Mouse (Mus musculus): ENCODE data around the gene Nhsl2.
A peak's percentile ranks its signal among the peaks of the same experiment; 100 is the strongest.

Gene Nhsl2

DNA sequence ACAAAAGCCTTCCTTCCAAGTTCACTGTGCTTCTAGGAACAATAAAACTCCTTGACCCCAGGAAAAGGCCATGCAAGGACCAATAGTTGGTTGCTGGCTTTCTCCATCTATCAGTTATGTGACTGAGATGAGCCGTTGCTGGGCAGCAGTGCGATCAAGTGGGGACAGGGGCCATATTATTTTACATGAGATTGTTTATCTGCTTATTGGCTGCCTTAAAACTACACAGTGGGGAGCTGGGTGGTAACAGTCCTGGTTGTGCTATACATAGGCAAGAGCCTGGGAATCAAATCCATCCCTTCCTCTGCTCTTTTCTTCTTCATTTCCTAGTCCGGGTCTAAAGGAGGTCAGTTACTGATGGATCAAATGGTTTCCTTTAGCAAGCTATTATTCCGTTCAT lies 53.4 kb downstream of the Nhsl2 start:
- no peak for DNase-seq

DNA sequence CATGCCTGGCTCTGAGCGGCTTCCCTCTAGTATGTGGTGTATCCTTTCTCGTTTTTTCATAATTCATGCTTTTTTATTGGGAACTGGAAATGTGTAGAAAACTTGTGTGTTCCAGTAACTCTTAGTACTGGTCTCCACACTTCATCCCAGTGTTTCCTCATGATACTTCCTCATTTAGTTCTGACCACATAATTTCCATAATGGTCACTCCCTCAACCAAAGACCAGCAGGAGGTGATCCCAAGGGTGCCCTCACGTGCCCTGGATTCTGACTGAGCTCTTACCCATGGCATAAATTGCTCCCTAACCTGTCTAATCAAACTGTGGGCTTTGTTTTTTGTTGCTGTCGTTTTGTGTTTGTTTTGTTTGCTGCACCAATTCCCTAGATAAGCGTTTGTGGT lies 58.1 kb downstream of the Nhsl2 start:
- DNase-seq: no peak

DNA sequence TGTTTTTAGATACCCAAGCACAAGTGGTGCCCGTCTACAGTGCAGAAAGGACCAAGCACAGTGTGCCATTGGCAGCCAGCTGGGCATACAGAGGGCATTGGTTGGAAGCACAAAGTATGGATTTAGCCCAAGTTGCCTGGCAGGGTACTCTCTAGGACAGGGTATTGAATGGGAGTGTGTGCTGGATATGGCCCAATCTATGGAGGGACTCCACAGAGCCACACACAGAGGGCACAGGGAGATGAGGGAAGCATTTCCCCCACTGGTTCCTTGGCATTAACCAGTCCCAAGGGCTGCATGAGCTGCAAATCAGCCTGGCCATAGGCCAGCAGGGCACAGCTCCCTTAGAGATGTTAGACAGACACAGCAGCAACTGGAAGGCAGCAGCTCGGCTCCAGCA lies 79.9 kb downstream of the Nhsl2 start:
- DNase-seq: no peak

DNA sequence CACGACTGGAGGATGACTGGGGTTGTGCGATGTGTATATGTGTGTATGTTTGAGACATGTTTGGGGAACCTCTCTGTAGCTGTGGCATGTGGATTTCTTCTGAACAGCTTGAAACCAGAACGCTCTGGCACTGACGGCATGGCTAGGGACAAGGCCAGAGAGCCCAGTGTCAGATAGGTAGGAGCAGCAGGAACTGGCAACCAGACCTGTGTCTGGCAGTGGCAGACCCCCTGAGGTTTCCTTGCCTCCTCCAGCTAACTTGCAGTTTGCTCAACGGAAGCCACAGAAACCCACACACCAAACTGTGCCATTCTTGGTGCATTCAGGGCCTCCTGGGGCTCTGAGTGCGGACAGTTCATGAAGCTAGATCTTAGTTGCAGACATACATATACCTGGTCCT lies 81.1 kb downstream of the Nhsl2 start:
- DNase-seq: no peak

DNA sequence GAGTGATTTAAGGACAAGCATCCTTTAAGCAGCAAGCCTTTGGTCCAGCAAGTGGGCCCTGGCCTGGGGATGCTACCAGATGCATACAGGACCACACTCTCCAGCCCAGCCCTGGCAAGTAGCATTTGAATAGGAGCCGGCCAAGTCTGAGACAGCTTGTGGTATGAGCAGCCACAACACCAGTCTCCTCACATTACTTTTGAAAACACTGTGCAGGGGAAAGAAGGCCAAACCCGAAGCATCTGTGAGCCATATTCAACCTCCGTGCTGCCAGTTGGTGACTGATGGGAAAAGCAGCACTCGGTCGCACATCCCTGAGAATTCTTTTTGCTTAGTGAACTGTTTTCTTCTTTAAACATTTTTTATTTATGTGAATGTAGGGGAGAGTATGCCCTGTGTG lies 81.8 kb downstream of the Nhsl2 start:
- DNase-seq: no peak

DNA sequence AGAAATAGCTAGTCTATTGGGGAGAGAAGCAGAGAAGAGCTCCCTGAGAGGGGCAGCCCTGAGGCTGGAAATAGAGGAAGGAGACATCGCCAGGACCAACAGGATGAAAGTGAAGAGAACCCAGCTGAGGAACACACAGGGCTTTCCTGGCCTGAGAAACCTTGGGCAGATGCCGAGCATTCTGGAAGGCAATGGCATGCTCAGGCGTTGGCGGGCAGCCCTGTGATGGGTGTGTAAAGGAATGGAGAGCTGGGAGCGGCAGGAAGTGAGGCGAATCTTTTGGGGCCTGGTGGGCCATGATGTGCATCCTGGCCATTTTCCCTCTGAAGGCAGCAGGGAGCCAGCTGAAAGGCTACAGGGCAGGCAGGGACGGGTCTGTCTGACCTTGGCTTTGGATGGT lies 83.1 kb downstream of the Nhsl2 start:
- DNase-seq: no peak

DNA sequence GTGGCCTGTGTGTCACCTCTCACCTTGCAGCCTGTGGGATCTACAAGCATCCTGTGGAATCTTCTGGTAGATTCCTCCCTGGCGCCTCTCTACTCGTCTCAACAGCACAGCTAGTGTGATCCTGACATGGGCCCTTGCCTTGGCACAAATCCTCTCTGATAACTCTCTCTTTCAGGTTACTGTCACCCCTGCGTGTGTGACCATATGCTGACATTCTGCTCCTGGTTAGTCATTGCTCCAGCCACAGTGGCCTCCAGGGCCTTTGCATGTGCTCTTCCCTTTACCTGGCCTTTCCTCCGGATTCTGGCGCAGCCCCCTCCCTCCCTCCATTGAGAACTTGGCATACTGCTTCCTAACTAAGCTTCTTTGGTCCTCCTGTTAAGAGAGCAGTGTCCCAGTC lies 84.2 kb downstream of the Nhsl2 start:
- DNase-seq: no peak

DNA sequence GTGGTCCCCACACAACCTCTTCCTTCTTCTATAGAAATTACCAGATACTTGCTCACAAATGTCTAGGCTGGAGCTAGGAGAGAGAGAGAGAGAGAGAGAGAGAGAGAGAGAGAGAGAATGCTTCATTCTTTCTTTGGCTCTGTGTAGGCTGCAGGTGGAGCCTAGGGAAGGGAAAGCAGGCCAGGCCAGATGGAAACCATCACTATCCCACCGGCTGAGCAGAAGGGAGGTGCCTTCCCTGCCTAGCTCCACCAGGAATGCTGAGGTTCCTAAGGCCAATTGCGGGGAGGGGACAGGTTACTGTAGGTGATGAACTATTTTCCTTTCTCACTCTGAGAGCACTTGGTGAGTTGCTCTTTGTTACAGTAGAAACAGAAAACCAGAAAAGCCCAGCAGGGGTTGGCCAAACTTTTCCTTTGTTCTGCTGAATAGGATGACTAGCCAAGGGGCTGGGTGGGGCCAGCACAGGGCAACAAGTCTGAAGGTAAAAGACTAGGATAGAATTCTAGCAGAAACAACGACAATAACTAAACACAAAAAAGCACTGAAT lies 86.2 kb downstream of the Nhsl2 start:
- no peak for DNase-seq

DNA sequence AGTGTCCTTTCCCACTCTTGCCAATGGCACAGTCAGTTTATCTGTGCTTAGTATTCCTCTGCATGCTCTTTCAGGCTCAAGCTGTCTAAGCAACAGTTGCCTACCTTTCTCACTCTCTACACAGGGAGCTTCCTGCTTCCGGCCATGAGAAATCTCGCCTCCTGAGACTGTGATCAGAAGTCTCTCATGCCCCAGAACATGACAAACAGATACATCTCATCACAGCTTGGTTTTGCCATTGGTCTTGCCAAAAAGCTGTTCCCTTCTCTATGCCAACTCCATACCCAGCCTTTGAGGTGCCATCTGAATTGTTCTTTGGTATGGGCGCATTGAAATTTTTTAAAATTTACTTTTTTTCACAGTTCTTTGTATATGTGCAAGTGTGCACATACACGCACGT lies 90.3 kb downstream of the Nhsl2 start:
- DNase-seq: no peak

DNA sequence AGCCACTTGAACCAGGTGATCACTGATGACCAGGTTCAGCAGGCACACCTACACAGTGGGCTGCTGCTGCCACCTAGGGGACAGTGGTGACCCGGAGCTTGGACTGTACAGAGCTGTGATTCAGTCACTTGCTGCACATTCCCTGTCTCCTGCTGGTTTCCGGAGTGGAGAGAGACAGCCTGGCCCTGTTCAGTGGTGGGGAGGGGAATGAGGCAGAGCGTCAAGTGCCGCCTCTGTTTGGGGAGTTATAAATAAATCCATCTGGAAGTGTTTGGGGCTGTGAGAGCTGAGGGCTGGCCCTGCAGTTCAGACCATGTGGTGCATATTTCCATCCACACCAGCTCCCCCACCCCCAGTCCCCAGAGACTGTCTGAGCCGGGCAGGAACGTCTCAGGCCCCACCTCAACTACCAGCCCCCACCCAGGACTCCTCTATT lies 93.3 kb downstream of the Nhsl2 start:
- DNase-seq: peak; percentile 81 to 82

DNA sequence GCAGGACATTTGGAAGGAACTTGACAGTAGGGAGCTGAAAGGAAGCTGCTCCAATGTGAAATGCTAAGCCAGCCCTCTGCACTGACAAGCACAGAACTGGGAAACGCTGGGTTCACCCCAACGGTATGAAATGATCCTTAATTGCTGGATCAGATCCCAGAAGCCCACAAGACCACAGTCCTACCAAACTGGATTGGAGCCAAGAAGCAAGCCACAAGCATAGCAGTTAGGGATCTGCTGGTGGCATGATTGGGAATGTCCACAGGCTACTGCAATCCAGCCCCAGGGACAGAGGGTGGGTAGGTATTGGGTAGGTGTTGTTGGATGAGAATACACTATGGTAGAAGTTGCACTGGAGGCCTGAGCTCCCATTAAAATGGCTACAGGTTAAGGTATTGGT lies 94.6 kb downstream of the Nhsl2 start:
- DNase-seq: no peak

DNA sequence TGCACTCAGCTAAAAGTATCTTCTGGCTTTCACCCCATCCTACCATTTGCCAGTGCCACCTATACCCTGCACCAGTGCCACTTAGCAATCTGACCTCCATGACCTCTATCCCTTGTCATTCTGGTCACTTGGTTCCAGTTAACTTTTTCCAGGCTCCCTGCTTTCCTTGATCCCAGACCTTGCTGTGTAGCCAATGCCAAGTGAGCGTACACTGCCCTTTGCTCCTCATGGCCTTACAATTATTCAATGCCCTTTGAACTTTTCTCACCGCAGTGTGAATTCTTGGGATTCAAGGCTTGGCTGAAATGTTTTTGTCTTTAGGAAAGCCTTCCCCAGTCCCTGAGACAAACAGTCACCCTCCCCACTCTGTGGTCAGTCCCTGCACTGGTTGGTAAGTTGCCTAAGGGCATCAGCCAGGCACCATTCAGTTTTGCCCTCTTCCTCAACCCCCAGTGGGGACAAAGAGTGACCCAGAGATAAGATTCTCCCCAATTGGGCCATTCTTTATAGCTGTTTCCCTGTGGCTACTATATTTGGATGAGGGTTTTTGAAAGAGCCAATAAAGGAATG lies 95.7 kb downstream of the Nhsl2 start:
- DNase-seq: peak; percentile 42 to 68

DNA sequence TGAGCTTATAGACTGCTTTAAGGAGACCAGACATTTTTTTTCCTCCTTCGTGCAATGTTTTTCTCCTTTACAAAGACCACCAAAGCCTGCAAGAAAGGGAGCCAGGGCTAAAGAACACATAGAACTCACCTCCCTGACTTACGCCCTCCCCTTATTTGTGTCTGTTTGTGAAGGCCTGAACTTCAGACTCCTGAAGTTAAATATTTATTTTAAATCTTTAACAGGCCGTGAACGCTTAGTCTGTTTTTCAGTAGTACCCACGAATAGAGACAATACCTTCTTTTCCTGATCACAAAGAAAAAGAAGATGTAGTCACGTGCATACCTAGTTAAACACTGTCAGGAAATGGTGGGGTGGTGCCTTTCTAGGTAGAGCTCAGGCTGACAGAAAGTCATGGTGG lies 103.3 kb downstream of the Nhsl2 start:
- DNase-seq: no peak

DNA sequence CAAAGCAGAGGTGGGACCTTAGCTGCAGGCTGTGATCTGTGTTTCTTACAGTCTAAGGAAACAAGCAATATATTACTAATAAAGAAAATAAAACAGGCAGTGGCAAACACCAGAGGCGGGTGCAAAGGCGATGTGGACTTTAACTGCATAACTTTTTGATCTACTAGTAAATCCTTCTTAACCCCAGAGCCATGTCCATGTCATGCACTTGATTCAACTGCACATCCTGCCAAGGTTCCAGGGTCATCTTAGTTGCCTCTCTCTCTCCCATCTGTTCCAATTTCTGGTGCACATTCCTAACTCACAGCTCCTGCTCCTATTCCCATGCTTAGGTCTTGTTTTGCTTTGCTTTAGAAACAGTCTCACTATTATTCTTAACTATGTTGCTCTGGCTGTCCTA lies 104.1 kb downstream of the Nhsl2 start:
- peak in 1 of 2 experiments; percentile 31 for DNase-seq

DNA sequence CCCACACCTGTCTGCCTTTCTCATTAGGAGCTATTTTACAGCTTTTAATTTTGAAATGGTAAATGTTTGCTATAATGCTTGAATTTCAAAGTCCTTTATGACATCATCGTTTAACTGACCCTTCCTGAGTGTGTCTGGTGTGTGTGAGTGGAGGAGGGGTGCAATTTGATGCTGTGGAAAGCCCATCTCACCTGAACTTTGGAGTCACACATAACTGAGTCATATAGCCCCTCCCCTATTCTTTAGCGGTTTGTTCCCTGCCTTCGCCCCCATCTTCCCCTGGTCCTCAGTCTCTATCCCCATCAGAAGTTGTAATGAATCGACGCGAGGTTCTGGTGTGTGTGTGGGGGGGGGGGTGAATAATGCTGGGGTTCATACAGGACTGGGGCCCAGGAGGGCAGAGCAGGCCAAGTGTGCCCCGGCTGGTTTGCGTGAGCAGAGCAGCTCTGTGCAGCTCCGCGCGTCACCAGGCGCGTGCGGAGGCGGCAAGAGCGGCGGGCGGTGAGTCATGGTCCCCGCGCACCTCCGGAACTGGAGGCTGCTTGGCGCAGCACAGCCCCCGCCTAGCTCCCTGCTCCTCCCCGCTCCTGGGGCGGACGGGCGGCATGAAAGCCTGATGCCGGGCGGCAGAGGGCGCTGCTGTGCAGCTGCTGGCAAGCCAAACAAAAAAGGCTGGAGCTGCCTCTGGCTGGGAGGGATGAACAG lies 104.8 kb downstream of the Nhsl2 start:
- peak; percentile 82 to 90 for DNase-seq

DNA sequence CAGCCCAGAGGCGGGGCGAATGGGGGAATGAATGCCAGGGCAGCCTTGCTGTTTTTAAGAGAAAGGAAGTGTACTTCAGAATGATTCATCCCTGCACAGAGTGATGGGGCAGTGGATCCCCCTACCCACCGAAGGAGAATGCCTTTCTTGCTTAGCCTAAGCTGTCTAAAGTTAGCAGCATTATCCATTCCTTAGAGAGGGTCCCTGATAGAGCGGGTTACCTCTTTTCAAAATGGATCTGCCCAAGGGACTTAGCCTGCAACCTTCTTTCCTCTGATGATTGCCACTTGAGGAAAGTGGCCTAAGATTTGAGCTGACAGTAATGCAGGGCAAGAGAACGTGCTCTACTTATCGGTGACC lies 105.3 kb downstream of the Nhsl2 start:
- no peak for DNase-seq

DNA sequence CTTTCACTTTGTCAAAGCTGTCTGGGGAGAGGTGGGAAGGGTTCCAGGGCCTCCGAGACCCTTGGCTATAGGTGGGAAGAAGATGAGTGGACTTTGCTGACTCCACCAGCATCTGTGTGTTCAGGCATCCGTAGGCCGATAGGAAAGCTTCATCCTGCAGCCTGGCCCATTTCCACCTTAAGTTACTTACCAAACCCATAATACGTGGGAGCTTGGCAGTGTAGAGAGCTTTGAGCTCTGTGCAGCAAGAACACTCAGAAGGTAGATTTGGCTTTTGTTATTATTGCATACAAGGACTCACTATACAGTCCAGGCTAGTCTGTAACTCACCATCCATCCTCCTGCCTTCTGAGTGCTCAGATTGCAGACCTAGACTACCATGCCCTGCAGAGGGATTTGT lies 112.7 kb downstream of the Nhsl2 start:
- no peak for DNase-seq

DNA sequence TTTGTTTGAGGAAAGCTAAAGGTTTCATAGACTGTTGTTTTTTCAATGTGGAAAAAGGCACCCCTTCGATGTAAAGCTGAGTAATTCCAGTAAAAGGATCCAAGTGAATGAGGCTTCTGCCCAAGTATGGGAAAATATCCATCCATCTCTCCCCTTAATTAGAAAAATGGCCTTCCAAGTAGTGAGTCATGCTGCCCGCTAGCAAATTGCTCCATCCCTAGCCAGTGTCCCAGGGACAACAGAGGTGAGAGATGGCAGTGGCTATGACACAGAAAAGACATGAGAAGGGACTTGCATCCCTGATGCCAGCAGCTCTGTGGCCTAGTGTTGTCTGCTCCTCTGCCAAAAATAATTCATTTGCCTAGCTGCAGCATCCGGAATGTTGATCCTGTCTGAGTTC lies 114.5 kb downstream of the Nhsl2 start:
- no peak for DNase-seq

DNA sequence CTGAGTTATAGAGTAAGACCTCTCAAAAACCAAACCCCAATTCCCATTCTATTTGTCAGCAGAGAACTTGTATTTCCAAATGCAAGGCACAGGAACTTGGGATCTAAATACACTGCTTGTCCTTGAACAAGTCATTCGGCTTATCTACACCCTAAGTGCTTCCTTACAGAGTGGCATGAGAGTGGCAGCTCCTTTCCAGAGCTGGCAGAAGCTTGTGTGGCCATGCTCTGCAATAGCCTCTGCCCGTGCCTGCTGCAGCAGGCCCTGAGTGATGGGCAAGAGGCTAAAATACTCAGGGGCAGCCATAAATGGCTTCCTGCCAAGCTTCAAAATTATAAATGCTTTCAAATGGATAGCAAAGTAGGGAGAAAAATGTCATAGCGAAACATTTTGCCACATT lies 123.8 kb downstream of the Nhsl2 start:
- DNase-seq: no peak

DNA sequence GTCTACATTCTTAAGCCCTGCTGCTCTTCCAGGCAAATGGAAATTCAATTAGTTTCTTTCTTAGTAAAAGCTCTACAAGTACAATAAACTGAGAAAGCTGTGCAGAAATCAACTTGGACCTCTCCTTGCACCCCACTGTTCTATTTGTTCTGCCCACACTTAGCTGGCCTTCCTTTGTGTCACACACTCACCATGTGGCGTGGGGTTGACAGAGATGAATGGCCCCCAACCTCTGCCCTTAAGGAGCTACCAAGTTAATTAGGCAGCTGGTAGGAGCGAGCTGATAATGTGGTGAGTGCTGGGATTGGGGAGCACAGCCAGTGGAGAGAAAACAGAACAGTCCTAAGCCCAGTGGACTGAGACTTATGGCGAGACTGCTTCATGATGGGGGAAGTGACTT lies 127.7 kb downstream of the Nhsl2 start:
- no peak for DNase-seq

DNA sequence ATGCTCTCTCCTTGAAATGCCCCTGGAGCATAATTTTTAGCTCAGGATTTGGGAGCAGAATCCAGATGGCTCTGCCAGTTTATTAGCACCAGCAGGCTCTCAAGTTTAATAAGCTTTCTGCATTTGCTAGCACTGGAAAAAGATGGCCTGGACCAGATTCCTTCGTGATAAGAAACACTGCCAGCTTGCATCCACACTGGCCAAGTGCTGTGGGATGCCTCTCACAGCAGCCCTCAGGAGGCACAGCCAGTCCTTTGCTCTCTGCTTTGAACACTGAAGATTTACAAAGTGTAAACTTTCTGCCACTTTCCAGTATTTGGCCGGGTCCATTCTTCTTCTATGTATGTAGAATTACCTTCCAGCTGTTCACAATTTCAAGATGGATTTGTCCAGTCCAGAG lies 129.7 kb downstream of the Nhsl2 start:
- DNase-seq: no peak

DNA sequence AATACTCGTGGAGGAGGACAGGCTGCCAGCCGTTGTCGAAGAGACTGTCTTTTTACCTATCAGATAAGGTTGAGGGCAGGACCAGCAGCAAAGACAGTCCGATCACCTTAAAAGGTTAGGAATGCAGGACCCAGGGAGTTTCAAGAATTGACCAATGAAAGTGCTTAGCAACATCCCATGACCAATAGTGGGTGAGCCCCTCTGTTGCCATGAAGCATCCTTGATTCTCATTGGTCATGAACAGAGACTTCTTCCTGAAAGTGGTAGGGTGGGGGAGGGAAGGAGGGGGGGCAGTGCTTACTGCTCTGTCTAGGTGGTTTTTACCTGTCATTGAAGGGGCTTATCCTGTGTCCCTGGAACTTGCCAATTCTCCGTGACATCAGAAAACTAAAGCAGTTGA lies 130.1 kb downstream of the Nhsl2 start:
- DNase-seq: no peak

DNA sequence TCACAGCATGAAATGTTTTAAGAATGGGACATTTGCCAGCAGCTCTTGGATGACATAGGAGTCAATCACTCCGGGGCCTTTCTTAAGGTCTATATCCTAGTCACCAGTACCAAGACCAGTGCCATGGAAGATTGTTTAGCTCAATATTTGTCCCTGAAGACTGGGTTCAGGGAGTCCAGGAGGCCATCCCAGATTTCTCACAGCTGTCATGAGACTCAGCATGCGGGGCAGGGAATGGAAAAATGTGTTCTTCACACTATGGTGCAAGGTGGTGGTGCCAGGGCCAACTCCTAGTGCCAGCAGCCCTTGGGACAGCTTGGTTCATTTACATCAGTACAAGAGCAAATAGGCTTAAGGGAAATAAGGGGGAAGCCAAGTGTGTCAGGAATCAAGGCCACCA lies 131.4 kb downstream of the Nhsl2 start:
- no peak for DNase-seq

DNA sequence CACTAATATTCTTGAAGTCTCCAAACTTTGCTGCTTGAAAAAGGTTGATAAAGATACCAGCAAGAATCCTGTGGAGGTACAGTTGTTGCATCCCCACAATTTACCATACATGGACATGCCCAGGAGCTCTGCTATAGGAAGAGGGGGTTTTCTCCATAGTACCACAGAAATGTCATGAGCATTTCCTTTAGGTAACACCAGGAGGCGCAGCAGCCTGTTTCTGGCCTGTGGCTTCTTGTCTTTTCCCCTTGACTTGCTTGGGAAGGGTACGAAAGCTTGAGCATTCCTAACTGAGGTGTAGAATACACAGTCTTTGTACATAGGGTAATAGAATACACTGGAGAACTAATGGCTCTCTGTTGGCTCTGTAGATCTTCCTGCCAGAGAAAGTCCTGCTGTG lies 132.3 kb downstream of the Nhsl2 start:
- peak in 1 of 2 experiments; percentile 22 for DNase-seq

DNA sequence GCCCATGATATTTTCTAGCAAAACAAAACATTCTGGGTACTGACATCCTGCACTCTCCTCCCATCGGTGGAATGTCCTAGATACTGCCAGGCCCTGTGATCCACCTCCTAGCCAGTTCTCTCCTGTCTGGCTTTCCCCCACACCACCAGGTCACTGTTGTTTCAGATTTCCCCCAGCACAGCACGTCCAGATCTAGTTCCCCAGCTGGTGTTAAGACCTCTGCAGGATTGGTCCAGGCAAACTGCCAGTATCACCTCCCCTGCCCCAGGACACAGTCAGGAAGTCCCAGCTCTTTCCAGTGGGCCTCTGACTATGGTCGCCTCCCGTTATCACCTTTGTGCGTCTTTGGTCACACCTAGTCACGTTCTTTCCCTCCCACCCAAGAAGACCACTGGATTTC lies 134.5 kb downstream of the Nhsl2 start:
- DNase-seq: no peak
